Mouse (Mus musculus) small intestine, adult 2 months (tissue): Measurements from ENCODE around the gene Klc3. TPM values are rescaled to one million over a fixed set of nuclear protein-coding genes. Genes with fewer than 3 reads are reported as not detected.

Experiments
- H3K27ac ChIP-seq: fragments of 200-500 bp; 2 replicates; pipeline ENCODE4 v1.5.1; 2012; ENCODE audit warnings: low read depth, low read length, control low read depth, inconsistent platforms; ENCODE audit not compliant: insufficient read depth
- H3K27me3 ChIP-seq: fragments of 200-500 bp; 2 replicates; pipeline ENCODE4 v1.6.1; 2012; ENCODE audit warnings: mild to moderate bottlenecking, moderate library complexity, low read length, inconsistent platforms; ENCODE audit not compliant: control insufficient read depth, insufficient read depth
- H3K36me3 ChIP-seq: fragments of 200-500 bp; 2 replicates; pipeline ENCODE4 v1.6.1; 2012; ENCODE audit warnings: mild to moderate bottlenecking, low read length, control low read depth, inconsistent platforms; ENCODE audit not compliant: control insufficient read depth, insufficient read depth
- H3K4me1 ChIP-seq: fragments of 200-500 bp; 2 replicates; pipeline ENCODE4 v1.6.1; 2012; ENCODE audit warnings: low read length, inconsistent platforms, mixed read lengths; ENCODE audit not compliant: control insufficient read depth, insufficient read depth, insufficient read length
- H3K4me3 ChIP-seq: fragments of 200-500 bp; 2 replicates; pipeline ENCODE4 v1.5.1; 2012; ENCODE audit warnings: low read depth, mild to moderate bottlenecking, control low read depth, inconsistent platforms, low read length, moderate library complexity
- CTCF ChIP-seq: fragments of 200-500 bp; IDR thresholded peaks from 2 replicates; pipeline ENCODE4 v1.5.1; 2012; ENCODE audit warnings: low read depth, mild to moderate bottlenecking, control low read depth, inconsistent platforms, low read length, moderate library complexity, mixed read lengths; ENCODE audit not compliant: insufficient replicate concordance, insufficient read length; ENCODE audit errors: extremely low read depth
- POLR2A ChIP-seq: fragments of 200-500 bp; IDR thresholded peaks from 2 replicates; pipeline ENCODE4 v1.6.1; 2012; ENCODE audit warnings: low read depth, mild to moderate bottlenecking, control low read depth, inconsistent platforms, low read length, moderate library complexity
- WGBS: fragments of 180-500 bp; shearing (Covaris S2); methylation state at CpG from one replicate; pipeline ENCODE4 v1.1.7; 2018; 5-methylcytosine and 5-hydroxymethylcytosine counted together
- polyA plus RNA-seq: library from polyadenylated mRNA; depleted of rRNA; stranded (reverse); fragments of >200 nt; gene quantifications from 2 replicates; pipeline ENCODE4 v1.2.3, GENCODE M21; 2012

Gene Klc3
- polyA plus RNA-seq, 1 experiment: 2.6 TPM

DNA sequence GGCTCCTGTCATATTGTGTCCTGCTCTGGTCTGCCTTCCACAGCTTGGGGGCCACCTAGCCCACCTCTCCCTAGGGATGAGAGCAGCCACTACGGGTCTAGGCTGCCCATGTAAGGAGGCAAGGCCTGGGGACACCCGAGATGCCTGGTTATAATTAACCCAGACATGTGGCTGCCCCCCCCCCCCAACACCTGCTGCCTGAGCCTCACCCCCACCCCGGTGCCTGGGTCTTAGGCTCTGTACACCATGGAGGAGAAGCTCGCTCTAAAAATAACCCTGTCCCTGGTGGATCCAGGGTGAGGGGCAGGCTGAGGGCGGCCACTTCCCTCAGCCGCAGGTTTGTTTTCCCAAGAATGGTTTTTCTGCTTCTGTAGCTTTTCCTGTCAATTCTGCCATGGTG, 5.8 kb upstream of the Klc3 start:
- no peak for TF ChIP-seq CTCF
- no peak for TF ChIP-seq POLR2A
- H3K27me3 ChIP-seq: no peaks in the 10 kb centered on the region; the same call in 1 of the 2 replicates
- no peaks in the 10 kb centered on the region for H3K36me3 ChIP-seq
- H3K4me3 ChIP-seq: no peak overlapping the region
- H3K27ac ChIP-seq: no peak overlapping the region
- peaks cover 2% of the 10 kb centered on the region; the same call in 1 of the 2 replicates for H3K4me1 ChIP-seq
- 60% methylated on average over 6 of the region's 6 CpGs for WGBS

DNA sequence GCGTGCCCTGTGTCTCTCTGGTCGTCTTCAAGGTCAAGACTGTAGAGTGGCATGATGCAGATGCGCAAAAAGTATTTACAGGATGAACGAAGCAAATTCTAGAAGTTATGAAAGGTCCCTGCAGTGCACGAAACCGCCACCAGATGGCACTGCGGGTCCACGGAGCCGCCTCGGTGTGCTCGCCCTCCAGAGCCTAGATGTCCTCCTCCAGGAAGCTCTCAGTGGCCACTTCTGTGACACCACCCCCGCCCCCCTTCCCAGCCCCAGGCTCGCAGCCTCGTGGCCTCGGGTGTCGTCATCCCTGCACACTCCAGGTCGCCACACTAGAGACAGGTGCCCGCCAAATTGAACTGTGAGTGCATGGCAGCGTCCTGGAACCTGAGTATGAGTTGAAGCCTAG, 1.5 kb upstream of the Klc3 start:
- TF ChIP-seq POLR2A (no peak), CTCF (peak; percentile 94)
- no peak overlapping the region for H3K4me3 ChIP-seq
- no peaks in the 10 kb centered on the region for H3K36me3 ChIP-seq
- 2% methylated on average over 19 of the region's 19 CpGs for WGBS
- H3K4me1 ChIP-seq: peaks cover 5% of the 10 kb centered on the region
- peaks cover 7% of the 10 kb centered on the region; the same call in 1 of the 2 replicates for H3K27me3 ChIP-seq
- no peak overlapping the region for H3K27ac ChIP-seq

DNA sequence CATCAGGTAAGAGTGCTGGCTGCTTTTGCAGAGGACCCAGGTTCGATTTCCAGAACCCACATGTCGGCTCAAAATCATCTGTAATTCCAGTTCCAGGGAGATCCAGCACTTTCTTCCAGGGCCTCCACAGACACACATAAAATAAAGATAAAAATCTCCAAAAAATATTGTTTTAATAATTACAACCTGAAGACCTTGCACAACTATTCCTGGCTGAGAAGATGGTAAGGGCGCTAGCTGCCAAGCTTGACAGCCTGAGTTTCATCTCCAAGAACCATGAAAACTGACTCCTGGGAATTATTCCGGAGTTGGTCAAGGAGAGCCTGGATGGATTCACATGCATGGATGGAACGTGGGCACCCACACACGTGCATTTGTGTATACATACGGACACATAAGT, 572 bp upstream of the Klc3 start, which contains the start of gene Ckm:
TSS of gene Ckm (plus strand) at position 301 of the 400 bp plus-strand sequence.
- Histone ChIP-seq H3K27ac (no peak within 1 kb of the TSS), H3K4me1 (peaks cover 8% of the 10 kb centered on the region), H3K27me3 (peaks cover 7% of the 10 kb centered on the region), H3K4me3 (peak within 1 kb of the TSS; percentile 64), H3K36me3 (no peaks in the 10 kb centered on the region)
- TF ChIP-seq CTCF (no peak), POLR2A (no peak)
- WGBS: 48% methylated on average over 7 of the region's 7 CpGs

GRCm38 (mm10) chr7:19402535-19403112, 1.3 kb downstream of the Klc3 start:
- peaks cover 7% of the 10 kb centered on the region for H3K27me3 ChIP-seq
- TF ChIP-seq CTCF (no peak), POLR2A (no peak)
- whole genome bisulfite sequencing: 76% methylated on average over 9 of the region's 9 CpGs
- peaks cover 11% of the 10 kb centered on the region for H3K4me1 ChIP-seq
- H3K36me3 ChIP-seq: no peaks in the 10 kb centered on the region
- no peak overlapping the region for H3K27ac ChIP-seq
- H3K4me3 ChIP-seq: no peak overlapping the region

DNA sequence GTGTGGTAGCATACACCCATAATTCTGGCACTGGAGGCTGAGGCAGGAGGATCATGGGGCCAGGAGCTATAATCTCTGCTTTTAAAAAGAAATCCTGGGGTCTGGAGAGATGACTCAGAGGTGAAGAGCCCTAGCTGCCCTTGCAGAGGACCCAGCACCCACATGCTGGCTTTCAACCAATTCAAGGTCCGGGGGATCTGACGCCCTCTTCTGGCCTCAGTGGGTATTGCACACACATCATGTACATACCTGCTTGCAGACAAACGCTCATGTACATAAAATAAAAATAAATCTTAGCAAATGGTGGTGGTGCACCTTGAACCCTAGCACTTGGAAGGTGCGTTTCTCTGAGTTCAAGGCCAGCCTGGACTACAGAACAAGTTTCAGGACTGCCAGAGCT, 3.0 kb downstream of the Klc3 start:
- Histone ChIP-seq H3K36me3 (no peaks in the 10 kb centered on the region), H3K27ac (no peak overlapping the region), H3K4me3 (no peak overlapping the region), H3K4me1 (peaks cover 11% of the 10 kb centered on the region), H3K27me3 (peaks cover 7% of the 10 kb centered on the region)
- no peak for TF ChIP-seq POLR2A
- peak; percentile 39; the same call in 1 of the 2 replicates for TF ChIP-seq CTCF
- 86% methylated on average over 4 of the region's 4 CpGs for WGBS

DNA sequence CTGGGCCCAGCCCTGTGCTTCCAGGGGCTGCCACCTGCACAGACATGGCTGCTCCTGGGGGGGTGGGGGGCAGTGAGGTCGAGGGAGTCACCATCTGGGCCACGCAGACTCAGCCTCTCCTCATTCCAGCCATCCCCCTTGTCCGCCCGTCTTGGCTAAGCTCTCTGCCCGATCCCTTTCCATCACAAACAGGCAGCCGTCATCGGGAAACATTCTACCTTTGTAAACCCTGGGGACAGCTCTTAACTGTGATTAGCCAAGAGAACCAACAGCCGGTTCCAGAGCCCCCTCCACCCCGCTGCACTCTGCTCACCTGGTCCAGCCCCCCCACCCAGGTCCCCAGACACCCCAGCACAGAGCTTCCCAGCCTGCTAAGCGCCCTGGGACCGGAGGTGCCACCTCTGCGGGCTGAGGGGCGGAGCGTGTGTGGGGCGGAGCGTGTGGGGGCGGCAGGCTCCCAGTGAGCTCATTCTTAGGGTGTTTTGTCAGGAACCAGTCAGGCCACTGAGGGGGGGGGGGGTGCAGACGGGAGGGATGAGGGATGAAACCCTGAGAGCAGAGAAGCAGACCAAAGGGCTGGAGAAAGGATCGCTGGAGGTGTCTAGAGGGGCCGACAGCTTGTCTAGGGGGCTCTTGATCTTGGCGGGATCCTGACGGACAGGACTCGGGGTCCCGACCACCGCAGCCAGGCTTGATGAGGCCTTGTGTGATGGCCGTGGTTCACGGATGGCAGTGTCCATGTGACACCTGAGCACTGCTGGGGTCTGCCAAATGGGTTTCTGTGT, 4.2 kb downstream of the Klc3 start:
- no peak for TF ChIP-seq CTCF
- no peak for TF ChIP-seq POLR2A

GRCm38 (mm10) chr7:19394484-19394883, 9.4 kb downstream of the Klc3 start:
- Histone ChIP-seq H3K27ac (no peak overlapping the region), H3K4me3 (no peak overlapping the region), H3K4me1 (0 out of 2 replicates have a peak, but pooled peaks cover 3% of the 10 kb centered on the region), H3K36me3 (peaks cover 51% of the 10 kb centered on the region), H3K27me3 (no peaks in the 10 kb centered on the region)
- 87% methylated on average over 8 of the region's 8 CpGs for WGBS
- TF ChIP-seq POLR2A (no peak), CTCF (no peak)

More for the DNA sequence above, 4.2 kb downstream of the Klc3 start:
- WGBS: 5% methylated on average over 27 of the region's 27 CpGs
- Histone ChIP-seq H3K4me3 (peak overlapping the region; percentile 17), H3K36me3 (peaks cover 7% of the 10 kb centered on the region), H3K4me1 (peaks cover 9% of the 10 kb centered on the region), H3K27me3 (peaks cover 7% of the 10 kb centered on the region), H3K27ac (no peak overlapping the region)
